Mouse (Mus musculus) embryo, embryonic 11 days (tissue): ENCODE measurements at regions not wholly inside any gene's neighbourhood (a gene's known extent, or its start where the extent isn't known, plus 50 kb on each side); places are given as distances from the start of the nearest gene placed in this dataset.
A peak's percentile ranks its signal among the peaks of the same experiment; 100 is the strongest.

ENCODE experiments used
- DNase-seq: peaks from one replicate; pipeline ENCODE4 v3.0.0-alpha.2; 2015

GRCm38 (mm10) chr12:49732351-49732750, 347.4 kb downstream of the Gm43517 start:
- no peak for DNase-seq

GRCm38 (mm10) chr12:49737100-49737499, 352.1 kb downstream of the Gm43517 start:
- DNase-seq = no peak

GRCm38 (mm10) chr12:49739960-49740740, 355.2 kb downstream of the Gm43517 start:
- DNase-seq = no peak

GRCm38 (mm10) chr12:49743402-49743801, 358.4 kb downstream of the Gm43517 start:
- no peak for DNase-seq

GRCm38 (mm10) chr12:49747081-49747480, 362.1 kb downstream of the Gm43517 start:
- no peak for DNase-seq

- DNase-seq = no peak
Observed at GRCm38 (mm10) chr12:49758391-49758790, 373.4 kb downstream of the Gm43517 start.

- no peak for DNase-seq
Observed at GRCm38 (mm10) chr12:49764541-49764940, 379.6 kb downstream of the Gm43517 start.

GRCm38 (mm10) chr12:49808341-49808740, 423.4 kb downstream of the Gm43517 start:
- no peak for DNase-seq

- DNase-seq = peak; percentile 27
Observed at GRCm38 (mm10) chr12:49814653-49815052, 429.7 kb downstream of the Gm43517 start.

- no peak for DNase-seq
Observed at GRCm38 (mm10) chr12:49827769-49828168, 442.8 kb downstream of the Gm43517 start.

GRCm38 (mm10) chr12:49828553-49828952, 443.6 kb downstream of the Gm43517 start:
- DNase-seq = no peak

GRCm38 (mm10) chr12:49830665-49831064, 445.7 kb downstream of the Gm43517 start:
- no peak for DNase-seq

GRCm38 (mm10) chr12:49832118-49832847, 447.3 kb downstream of the Gm43517 start:
- DNase-seq = no peak

GRCm38 (mm10) chr12:49836282-49837070, 451.5 kb downstream of the Gm43517 start:
- no peak for DNase-seq

GRCm38 (mm10) chr12:49885507-49885906, 500.5 kb downstream of the Gm43517 start:
- no peak for DNase-seq

- DNase-seq = no peak
Observed at GRCm38 (mm10) chr12:49887246-49887645, 502.3 kb downstream of the Gm43517 start.

- no peak for DNase-seq
Observed at GRCm38 (mm10) chr12:49897768-49898167, 512.8 kb downstream of the Gm43517 start.

GRCm38 (mm10) chr12:49915691-49916090, 530.7 kb downstream of the Gm43517 start:
- DNase-seq = no peak

GRCm38 (mm10) chr12:49921608-49922007, 536.6 kb downstream of the Gm43517 start:
- no peak for DNase-seq

GRCm38 (mm10) chr12:49940818-49941217, 555.8 kb downstream of the Gm43517 start:
- no peak for DNase-seq

- DNase-seq = no peak
Observed at GRCm38 (mm10) chr12:49944911-49945627, 560.1 kb downstream of the Gm43517 start.

- DNase-seq = peak; percentile 30
Observed at GRCm38 (mm10) chr12:49945628-49946220, 560.8 kb downstream of the Gm43517 start.
